Mouse (Mus musculus): ENCODE measurements at regions not wholly inside any gene's neighbourhood (a gene's known extent, or its start where the extent isn't known, plus 50 kb on each side); places are given as distances from the start of the nearest gene placed in this dataset.
A peak's percentile ranks its signal among the peaks of the same experiment; 100 is the strongest.

GRCm38 (mm10) chr12:77798516-77798915 is 395.5 kb upstream of the Gm6657 start:
- Histone ChIP-seq H3K9me3 (ENCODE audit: control insufficient read depth, insufficient read depth, low read depth, low read length) (no peaks in the 10 kb centered on the region), H3K4me1 (ENCODE audit: control insufficient read depth in 2 of 2, insufficient read depth in 2 of 2, low read length in 2 of 2, poor library complexity in 1 of 2) (no peaks in the 10 kb centered on the region), H3K4me3 (ENCODE audit: insufficient read depth in 1 of 2, low read depth in 1 of 2, low read length in 2 of 2, poor library complexity in 1 of 2, severe bottlenecking in 1 of 2) (no peak overlapping the region), H3K27ac (ENCODE audit: insufficient read depth, low read depth, low read length, poor library complexity, severe bottlenecking) (no peak overlapping the region), H3K9ac (ENCODE audit: insufficient read depth, low read depth, low read length, poor library complexity, severe bottlenecking) (no peak overlapping the region), H3K36me3 (ENCODE audit: control insufficient read depth, insufficient read depth, low read length, poor library complexity, severe bottlenecking) (no peaks in the 10 kb centered on the region)
- in situ Hi-C loops (cut with MboI; ENCODE audit: low sequenced_read_pairs in 2 of 2, unreplicated experiment in 2 of 2), result no loop called here
- no peak for DNase-seq (ENCODE audit: low read depth, low spot score)
- TF ChIP-seq MAFK (IDR thresholded peaks at IDR 0.05; ENCODE audit: insufficient read depth, low read depth, low read length) (no peak), ZC3H11A (IDR thresholded peaks at IDR 0.05; ENCODE audit: borderline replicate concordance, low read depth, low read length) (no peak), ZNF384 (IDR thresholded peaks at IDR 0.05; ENCODE audit: low read depth, low read length) (no peak), HCFC1 (IDR thresholded peaks at IDR 0.05; ENCODE audit: borderline replicate concordance, insufficient read depth, low read length) (no peak), CHD2 (IDR thresholded peaks at IDR 0.05; ENCODE audit: low read depth, low read length) (no peak)

- Histone ChIP-seq H3K9me3 (ENCODE audit: control insufficient read depth, insufficient read depth, low read depth, low read length) (no peaks in the 10 kb centered on the region), H3K27ac (ENCODE audit: insufficient read depth, low read depth, low read length, poor library complexity, severe bottlenecking) (no peak overlapping the region), H3K36me3 (ENCODE audit: control insufficient read depth, insufficient read depth, low read length, poor library complexity, severe bottlenecking) (no peaks in the 10 kb centered on the region), H3K4me1 (ENCODE audit: control insufficient read depth in 2 of 2, insufficient read depth in 2 of 2, low read length in 2 of 2, poor library complexity in 1 of 2) (no peaks in the 10 kb centered on the region), H3K4me3 (ENCODE audit: insufficient read depth in 1 of 2, low read depth in 1 of 2, low read length in 2 of 2, poor library complexity in 1 of 2, severe bottlenecking in 1 of 2) (no peak overlapping the region), H3K9ac (ENCODE audit: insufficient read depth, low read depth, low read length, poor library complexity, severe bottlenecking) (no peak overlapping the region)
- TF ChIP-seq CHD2 (IDR thresholded peaks at IDR 0.05; ENCODE audit: low read depth, low read length), result no peak
- no peak for TF ChIP-seq MAFK (IDR thresholded peaks at IDR 0.05; ENCODE audit: insufficient read depth, low read depth, low read length)
- no peak for TF ChIP-seq HCFC1 (IDR thresholded peaks at IDR 0.05; ENCODE audit: borderline replicate concordance, insufficient read depth, low read length)
- in situ Hi-C loops (cut with MboI; ENCODE audit: low sequenced_read_pairs in 2 of 2, unreplicated experiment in 2 of 2), result no loop called here
- DNase-seq (ENCODE audit: low read depth, low spot score), result no peak
These were observed 394.8 kb upstream of the Gm6657 start for GRCm38 (mm10) chr12:77799134-77799770.

GRCm38 (mm10) chr12:77807674-77808073 is 386.4 kb upstream of the Gm6657 start:
- TF ChIP-seq MAFK (IDR thresholded peaks at IDR 0.05; ENCODE audit: insufficient read depth, low read depth, low read length), result no peak
- no peak for TF ChIP-seq CHD2 (IDR thresholded peaks at IDR 0.05; ENCODE audit: low read depth, low read length)
- no peak for TF ChIP-seq HCFC1 (IDR thresholded peaks at IDR 0.05; ENCODE audit: borderline replicate concordance, insufficient read depth, low read length)
- TF ChIP-seq ZC3H11A (IDR thresholded peaks at IDR 0.05; ENCODE audit: borderline replicate concordance, low read depth, low read length), result no peak
- no peak for TF ChIP-seq ZNF384 (IDR thresholded peaks at IDR 0.05; ENCODE audit: low read depth, low read length)
- Histone ChIP-seq H3K27ac (ENCODE audit: insufficient read depth, low read depth, low read length, poor library complexity, severe bottlenecking) (no peak overlapping the region), H3K4me1 (ENCODE audit: control insufficient read depth in 2 of 2, insufficient read depth in 2 of 2, low read length in 2 of 2, poor library complexity in 1 of 2) (no peaks in the 10 kb centered on the region), H3K9me3 (ENCODE audit: control insufficient read depth, insufficient read depth, low read depth, low read length) (peaks cover 3% of the 10 kb centered on the region; the same call in 1 of the 2 replicates), H3K36me3 (ENCODE audit: control insufficient read depth, insufficient read depth, low read length, poor library complexity, severe bottlenecking) (no peaks in the 10 kb centered on the region), H3K4me3 (ENCODE audit: insufficient read depth in 1 of 2, low read depth in 1 of 2, low read length in 2 of 2, poor library complexity in 1 of 2, severe bottlenecking in 1 of 2) (no peak overlapping the region), H3K9ac (ENCODE audit: insufficient read depth, low read depth, low read length, poor library complexity, severe bottlenecking) (no peak overlapping the region)
- no peak for DNase-seq (ENCODE audit: low read depth, low spot score)
- in situ Hi-C loops (cut with MboI; ENCODE audit: low sequenced_read_pairs in 2 of 2, unreplicated experiment in 2 of 2), result no loop called here

- DNase-seq (ENCODE audit: low read depth, low spot score), result peak; percentile 40
- TF ChIP-seq CHD2 (IDR thresholded peaks at IDR 0.05; ENCODE audit: low read depth, low read length) (no peak), ZNF384 (IDR thresholded peaks at IDR 0.05; ENCODE audit: low read depth, low read length) (no peak), ZC3H11A (IDR thresholded peaks at IDR 0.05; ENCODE audit: borderline replicate concordance, low read depth, low read length) (no peak), MAFK (IDR thresholded peaks at IDR 0.05; ENCODE audit: insufficient read depth, low read depth, low read length) (no peak), HCFC1 (IDR thresholded peaks at IDR 0.05; ENCODE audit: borderline replicate concordance, insufficient read depth, low read length) (no peak)
- Histone ChIP-seq H3K9me3 (ENCODE audit: control insufficient read depth, insufficient read depth, low read depth, low read length) (no peaks in the 10 kb centered on the region), H3K4me1 (ENCODE audit: control insufficient read depth in 2 of 2, insufficient read depth in 2 of 2, low read length in 2 of 2, poor library complexity in 1 of 2) (no peaks in the 10 kb centered on the region), H3K9ac (ENCODE audit: insufficient read depth, low read depth, low read length, poor library complexity, severe bottlenecking) (no peak overlapping the region), H3K4me3 (ENCODE audit: insufficient read depth in 1 of 2, low read depth in 1 of 2, low read length in 2 of 2, poor library complexity in 1 of 2, severe bottlenecking in 1 of 2) (no peak overlapping the region), H3K36me3 (ENCODE audit: control insufficient read depth, insufficient read depth, low read length, poor library complexity, severe bottlenecking) (no peaks in the 10 kb centered on the region), H3K27ac (ENCODE audit: insufficient read depth, low read depth, low read length, poor library complexity, severe bottlenecking) (no peak overlapping the region)
- in situ Hi-C loops (cut with MboI; ENCODE audit: low sequenced_read_pairs in 2 of 2, unreplicated experiment in 2 of 2), result no loop called here
These were observed 382.8 kb upstream of the Gm6657 start for GRCm38 (mm10) chr12:77811276-77811675.

GRCm38 (mm10) chr12:77819456-77819855 is 374.6 kb upstream of the Gm6657 start:
- Histone ChIP-seq H3K36me3 (ENCODE audit: control insufficient read depth, insufficient read depth, low read length, poor library complexity, severe bottlenecking) (no peaks in the 10 kb centered on the region), H3K9ac (ENCODE audit: insufficient read depth, low read depth, low read length, poor library complexity, severe bottlenecking) (no peak overlapping the region), H3K4me1 (ENCODE audit: control insufficient read depth in 2 of 2, insufficient read depth in 2 of 2, low read length in 2 of 2, poor library complexity in 1 of 2) (no peaks in the 10 kb centered on the region), H3K4me3 (ENCODE audit: insufficient read depth in 1 of 2, low read depth in 1 of 2, low read length in 2 of 2, poor library complexity in 1 of 2, severe bottlenecking in 1 of 2) (no peak overlapping the region), H3K9me3 (ENCODE audit: control insufficient read depth, insufficient read depth, low read depth, low read length) (no peaks in the 10 kb centered on the region), H3K27ac (ENCODE audit: insufficient read depth, low read depth, low read length, poor library complexity, severe bottlenecking) (no peak overlapping the region)
- TF ChIP-seq HCFC1 (IDR thresholded peaks at IDR 0.05; ENCODE audit: borderline replicate concordance, insufficient read depth, low read length), result no peak
- no peak for TF ChIP-seq ZC3H11A (IDR thresholded peaks at IDR 0.05; ENCODE audit: borderline replicate concordance, low read depth, low read length)
- TF ChIP-seq CHD2 (IDR thresholded peaks at IDR 0.05; ENCODE audit: low read depth, low read length), result no peak
- TF ChIP-seq MAFK (IDR thresholded peaks at IDR 0.05; ENCODE audit: insufficient read depth, low read depth, low read length), result no peak
- TF ChIP-seq ZNF384 (IDR thresholded peaks at IDR 0.05; ENCODE audit: low read depth, low read length), result no peak
- in situ Hi-C loops (cut with MboI; ENCODE audit: low sequenced_read_pairs in 2 of 2, unreplicated experiment in 2 of 2), result no loop called here
- no peak for DNase-seq (ENCODE audit: low read depth, low spot score)
